Mouse (Mus musculus) cerebellum, adult 2 months (tissue): Measurements from ENCODE around the gene Oaz2. TPM values are rescaled to one million over a fixed set of nuclear protein-coding genes. Genes with fewer than 3 reads are reported as not detected.
"Not testable (repeated sequence)": the region's sequence is repeated elsewhere in the genome, so short reads cannot be mapped to it uniquely, and the experiment has no call there.

ENCODE experiments used
- DNase-seq, 2 experiments: peaks; one replicate each; pipeline ENCODE4 v3.0.0; 2021
- H3K27ac ChIP-seq: fragments of 200-500 bp; 2 replicates; pipeline ENCODE4 v1.5.1; 2012; ENCODE audit warnings: low read length, control low read depth, inconsistent platforms; ENCODE audit not compliant: insufficient read depth
- H3K27me3 ChIP-seq: fragments of 200-500 bp; 2 replicates; pipeline ENCODE4 v1.6.1; 2012; ENCODE audit warnings: inconsistent platforms, mild to moderate bottlenecking, low read length, moderate library complexity; ENCODE audit not compliant: control insufficient read depth, insufficient read depth
- H3K4me1 ChIP-seq: fragments of 200-500 bp; 2 replicates; pipeline ENCODE4 v1.6.1; 2011; ENCODE audit warnings: low read length; ENCODE audit not compliant: control insufficient read depth, insufficient read depth
- H3K4me3 ChIP-seq: fragments of 200-500 bp; replicated peaks from 2 replicates; pipeline ENCODE3; 2011; ENCODE audit warnings: mild to moderate bottlenecking, low read depth, low read length, control low read depth; ENCODE audit not compliant: insufficient read depth
- CTCF ChIP-seq: fragments of 200-500 bp; IDR thresholded peaks from 2 replicates; pipeline ENCODE4 v1.5.1; 2011; ENCODE audit warnings: low read depth, mild to moderate bottlenecking, control low read depth, low read length, moderate library complexity, borderline replicate concordance; ENCODE audit not compliant: insufficient read depth
- POLR2A ChIP-seq: fragments of 200-500 bp; IDR thresholded peaks from 2 replicates; pipeline ENCODE4 v1.6.1; 2011; ENCODE audit warnings: low read length, control low read depth, borderline replicate concordance; ENCODE audit not compliant: insufficient read depth
- WGBS: fragments of 180-500 bp; shearing (Covaris S2); methylation state at CpG from one replicate; pipeline ENCODE4 v1.1.7; 2018; 5-methylcytosine and 5-hydroxymethylcytosine counted together
- polyA plus RNA-seq: library from polyadenylated mRNA; depleted of rRNA; stranded (reverse); fragments of >200 nt; gene quantifications from 2 replicates; pipeline ENCODE4 v1.2.3, GENCODE M21; 2012

Oaz2 gene
- polyA plus RNA-seq, 1 experiment: 230 TPM

DNA sequence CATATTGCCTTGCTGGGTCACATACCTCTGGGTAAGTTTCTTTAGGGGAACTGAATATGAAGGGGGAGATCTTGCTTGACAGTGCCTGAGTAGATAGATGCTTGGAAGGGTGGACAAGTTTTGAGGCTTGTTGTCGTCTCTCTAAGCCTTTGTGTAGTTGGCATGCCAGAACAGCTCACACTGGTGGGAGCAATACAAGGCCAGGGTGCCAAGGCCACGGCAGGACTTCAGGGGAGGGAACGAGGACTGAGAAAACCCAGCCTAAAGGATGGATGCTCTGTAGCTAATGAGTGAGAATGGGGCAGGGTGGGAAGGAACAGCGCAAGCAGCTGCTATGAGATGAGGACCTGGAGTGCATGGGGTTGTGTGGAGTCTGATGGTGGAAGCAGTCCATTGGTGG lies 22.8 kb upstream of the Oaz2 start:
- Histone ChIP-seq H3K4me1 (no peaks in the 10 kb centered on the region), H3K4me3 (no peak overlapping the region), H3K27ac (no peak overlapping the region), H3K27me3 (no peaks in the 10 kb centered on the region; the same call in 1 of the 2 replicates)
- DNase-seq: no peak
- WGBS: 63% methylated on average over 4 of the region's 4 CpGs
- no peak for TF ChIP-seq POLR2A
- no peak for TF ChIP-seq CTCF

DNA sequence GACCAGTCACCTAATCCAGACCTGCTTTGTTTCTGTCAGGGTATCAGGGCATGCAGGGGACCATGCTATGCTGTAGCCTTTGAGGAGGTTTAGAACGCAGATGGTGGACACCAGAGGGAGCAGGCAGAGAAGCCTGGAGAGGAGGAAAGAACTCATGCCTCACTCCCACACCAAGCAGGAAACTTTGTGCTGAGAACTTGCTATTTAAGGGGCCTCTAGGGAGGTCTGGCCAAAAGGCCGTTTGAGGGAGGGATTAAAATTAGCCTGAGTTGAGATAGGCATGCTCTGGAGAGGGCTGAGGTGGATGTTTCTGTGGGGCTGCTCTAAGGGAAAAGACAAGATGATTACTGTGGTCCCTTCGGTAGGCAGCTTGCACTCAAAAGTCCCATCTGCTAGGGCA lies 21.8 kb upstream of the Oaz2 start:
- no peak overlapping the region for H3K4me3 ChIP-seq
- no peaks in the 10 kb centered on the region for H3K27me3 ChIP-seq
- TF ChIP-seq CTCF (no peak), POLR2A (no peak)
- no peak for DNase-seq
- no peaks in the 10 kb centered on the region for H3K4me1 ChIP-seq
- no peak overlapping the region for H3K27ac ChIP-seq
- WGBS: 59% methylated on average over 3 of the region's 3 CpGs

DNA sequence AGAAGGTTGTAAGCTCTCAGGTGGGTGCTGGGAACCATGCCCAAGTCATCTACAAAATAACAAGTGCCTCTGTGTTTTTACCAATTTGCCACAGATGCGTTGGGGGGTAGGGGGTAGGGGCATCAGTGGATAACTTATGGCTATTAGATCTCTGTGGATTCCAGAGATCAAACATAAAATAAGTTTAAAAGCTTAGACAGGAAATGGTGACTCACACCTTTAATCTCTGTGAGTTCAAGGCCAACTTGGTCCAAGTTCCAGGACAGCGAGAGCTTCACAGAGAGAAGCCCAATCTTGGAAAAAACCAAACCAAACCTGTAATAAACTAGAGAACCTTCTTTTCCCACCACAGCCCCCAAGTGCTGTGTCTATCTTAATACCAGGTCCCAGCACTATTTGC lies 21.0 kb upstream of the Oaz2 start:
- no peak for DNase-seq
- Histone ChIP-seq H3K27me3 (no peaks in the 10 kb centered on the region), H3K27ac (no peak overlapping the region), H3K4me1 (no peaks in the 10 kb centered on the region), H3K4me3 (no peak overlapping the region)
- 87% methylated on average over 2 of the region's 2 CpGs for WGBS
- TF ChIP-seq CTCF (no peak), POLR2A (no peak)

DNA sequence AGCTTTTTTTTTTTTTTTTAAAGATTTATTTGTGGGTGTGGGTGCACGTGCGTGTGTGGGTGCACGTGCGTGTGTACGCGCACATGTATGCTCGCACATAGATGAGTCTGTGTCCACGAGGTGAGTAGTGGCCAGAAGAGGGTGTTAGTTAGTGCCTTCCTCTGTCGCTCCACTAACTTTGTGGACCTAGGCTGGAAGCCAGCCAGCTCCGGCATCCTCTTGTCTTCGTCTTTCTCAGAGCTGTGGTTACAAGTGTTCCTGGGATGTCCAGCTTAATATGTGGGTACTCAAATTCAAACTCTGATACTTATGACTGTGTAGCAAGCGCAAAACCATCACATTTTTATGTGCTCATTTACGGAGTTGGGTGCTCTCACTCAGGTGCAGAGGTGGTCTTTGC lies 19.1 kb upstream of the Oaz2 start:
- no peaks in the 10 kb centered on the region for H3K4me1 ChIP-seq
- DNase-seq: no peak
- H3K27me3 ChIP-seq: no peaks in the 10 kb centered on the region
- 83% methylated on average over 13 of the region's 13 CpGs for WGBS
- no peak overlapping the region for H3K27ac ChIP-seq
- H3K4me3 ChIP-seq: no peak overlapping the region
- TF ChIP-seq POLR2A (no peak), CTCF (no peak)

DNA sequence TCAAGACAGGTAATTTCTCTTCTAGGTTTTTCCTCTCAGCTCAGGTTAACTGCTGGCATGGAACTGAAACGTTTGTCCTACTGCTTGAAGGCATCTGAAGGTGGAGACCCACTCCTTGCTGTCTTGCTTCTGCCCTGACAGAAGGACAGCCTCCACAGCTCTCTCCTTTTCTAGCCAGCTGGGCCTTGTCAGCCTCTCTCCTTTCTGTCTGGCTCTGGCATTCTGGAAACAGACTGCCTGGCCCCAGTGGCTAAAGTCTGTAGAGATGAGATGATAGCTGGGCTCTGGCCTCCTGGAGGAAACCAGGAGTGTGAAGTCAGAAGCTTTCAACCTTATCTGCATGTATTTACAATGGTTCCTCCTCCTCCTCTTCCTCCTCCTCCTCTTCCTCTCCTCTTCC lies 17.8 kb upstream of the Oaz2 start:
- no peaks in the 10 kb centered on the region for H3K4me1 ChIP-seq
- no peak for TF ChIP-seq POLR2A
- TF ChIP-seq CTCF: no peak
- no peak overlapping the region for H3K27ac ChIP-seq
- no peaks in the 10 kb centered on the region for H3K27me3 ChIP-seq
- WGBS: 71% methylated on average over 1 of the region's 1 CpGs
- no peak overlapping the region for H3K4me3 ChIP-seq
- DNase-seq: no peak

DNA sequence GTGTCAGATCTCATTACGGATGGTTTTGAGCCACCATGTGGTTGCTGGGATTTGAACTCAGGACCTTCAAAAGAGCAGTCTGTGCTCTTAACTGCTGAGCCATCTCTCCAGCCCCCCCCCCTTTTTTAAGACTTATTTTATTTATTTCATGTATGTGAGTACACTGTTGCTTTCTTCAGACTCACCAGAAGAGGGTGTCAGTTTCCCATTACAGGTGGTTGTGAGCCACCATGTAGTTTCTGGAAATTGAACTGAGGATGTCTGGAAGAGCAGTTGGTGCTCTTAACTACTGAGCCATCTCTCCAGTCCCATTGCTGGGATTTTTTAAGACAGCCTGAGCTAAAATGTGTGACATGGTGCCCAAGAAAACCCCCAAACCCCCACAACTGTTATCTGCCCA lies 15.8 kb upstream of the Oaz2 start:
- not testable (repeated sequence) for H3K27ac ChIP-seq, H3K4me3 ChIP-seq, H3K4me1 ChIP-seq, H3K27me3 ChIP-seq, DNase-seq
- 88% methylated on average over 1 of the region's 1 CpGs for WGBS

DNA sequence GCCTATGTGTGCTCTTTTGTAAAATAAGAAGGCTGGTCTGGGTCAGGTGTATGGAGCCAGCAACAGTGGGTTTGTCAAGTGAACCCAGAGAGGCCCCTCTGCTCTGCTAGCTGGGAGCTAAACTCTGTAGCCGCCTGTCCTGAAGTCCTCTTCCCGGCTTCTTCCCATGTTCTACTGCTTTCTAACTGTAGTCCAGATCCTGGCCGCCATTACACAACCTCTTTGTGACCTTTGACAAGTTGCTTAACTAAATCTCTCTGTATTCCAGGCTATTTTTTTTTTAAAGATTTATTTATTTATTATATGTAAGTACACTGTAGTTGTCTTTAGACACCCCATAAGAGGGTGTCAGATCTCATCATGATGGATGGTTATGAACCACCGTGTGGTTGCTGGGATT lies 14.1 kb upstream of the Oaz2 start:
- no peaks in the 10 kb centered on the region for H3K4me1 ChIP-seq
- H3K27me3 ChIP-seq: no peaks in the 10 kb centered on the region
- no peak overlapping the region for H3K4me3 ChIP-seq
- 98% methylated on average over 4 of the region's 4 CpGs for WGBS
- DNase-seq: no peak
- TF ChIP-seq CTCF: no peak
- no peak for TF ChIP-seq POLR2A
- no peak overlapping the region for H3K27ac ChIP-seq

DNA sequence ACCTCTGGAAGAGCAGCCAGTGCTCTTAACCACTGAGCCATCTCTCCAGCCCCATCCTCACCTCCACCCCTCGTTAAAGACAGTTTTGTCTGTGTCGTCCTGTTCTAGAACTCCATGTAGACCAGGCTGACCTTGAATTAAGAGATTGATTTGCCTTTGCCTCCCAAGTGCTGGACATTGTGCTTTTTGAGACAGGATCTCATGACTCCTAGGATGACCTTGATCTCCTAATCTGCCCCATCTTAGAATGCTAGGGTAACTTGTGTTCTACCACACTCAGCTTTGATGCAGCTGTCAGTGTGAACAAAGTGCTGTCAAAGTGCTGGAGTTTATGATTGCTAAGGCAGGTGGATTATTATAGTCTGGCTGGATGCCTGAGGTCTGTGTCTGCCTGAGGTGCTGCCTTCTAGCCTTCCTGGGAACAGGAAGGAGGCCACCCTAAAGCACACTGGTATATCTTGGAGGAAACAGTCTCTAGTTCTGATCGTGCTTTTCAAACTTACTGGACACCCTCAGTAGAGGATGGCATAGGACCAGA lies 13.0 kb upstream of the Oaz2 start:
- DNase-seq: no peak
- TF ChIP-seq POLR2A (no peak), CTCF (no peak)
- H3K27me3 ChIP-seq: no peaks in the 10 kb centered on the region
- H3K27ac ChIP-seq: no peak overlapping the region
- WGBS: 91% methylated on average over 3 of the region's 3 CpGs
- no peaks in the 10 kb centered on the region for H3K4me1 ChIP-seq
- H3K4me3 ChIP-seq: no peak overlapping the region
